Mouse (Mus musculus) embryo, embryonic 10 days (tissue): ENCODE measurements around the gene Golm1.

Experiments used
- DNase-seq: peaks from one replicate; pipeline ENCODE4 v3.0.0-alpha.2; 2015; ENCODE audit warnings: low spot score

Gene Golm1

GRCm38 (mm10) chr13:59647484-59647883 lies 28.1 kb downstream of the Golm1 start:
- DNase-seq: no peak

GRCm38 (mm10) chr13:59646674-59647244 lies 28.9 kb downstream of the Golm1 start:
- DNase-seq: peak; percentile 47

GRCm38 (mm10) chr13:59645491-59645890 lies 30.1 kb downstream of the Golm1 start:
- DNase-seq: no peak

GRCm38 (mm10) chr13:59642818-59643217 lies 32.8 kb downstream of the Golm1 start:
- DNase-seq: no peak

GRCm38 (mm10) chr13:59640178-59640440 lies 35.5 kb downstream of the Golm1 start:
- DNase-seq: no peak

- no peak for DNase-seq
Observed at GRCm38 (mm10) chr13:59639368-59640177, 36.0 kb downstream of the Golm1 start.

GRCm38 (mm10) chr13:59637800-59638199 lies 37.8 kb downstream of the Golm1 start:
- DNase-seq: no peak

GRCm38 (mm10) chr13:59634637-59635036 lies 41.0 kb downstream of the Golm1 start:
- DNase-seq: no peak

GRCm38 (mm10) chr13:59626739-59627138 lies 48.9 kb downstream of the Golm1 start:
- DNase-seq: no peak

GRCm38 (mm10) chr13:59624903-59625302 lies 50.7 kb downstream of the Golm1 start:
- no peak for DNase-seq

- no peak for DNase-seq
Observed at GRCm38 (mm10) chr13:59624389-59624788, 51.2 kb downstream of the Golm1 start.

GRCm38 (mm10) chr13:59621643-59622489 lies 53.7 kb downstream of the Golm1 start:
- DNase-seq: no peak

- no peak for DNase-seq
Observed at GRCm38 (mm10) chr13:59618463-59618862, 57.1 kb downstream of the Golm1 start.

- DNase-seq: no peak
Observed at GRCm38 (mm10) chr13:59615554-59615953, 60.1 kb downstream of the Golm1 start.

GRCm38 (mm10) chr13:59615152-59615551 lies 60.5 kb downstream of the Golm1 start:
- no peak for DNase-seq

- no peak for DNase-seq
Observed at GRCm38 (mm10) chr13:59613868-59614267, 61.7 kb downstream of the Golm1 start.

GRCm38 (mm10) chr13:59610437-59610836 lies 65.2 kb downstream of the Golm1 start:
- no peak for DNase-seq

GRCm38 (mm10) chr13:59609885-59610284 lies 65.7 kb downstream of the Golm1 start:
- no peak for DNase-seq

GRCm38 (mm10) chr13:59605221-59605922 lies 70.2 kb downstream of the Golm1 start:
- DNase-seq: no peak

GRCm38 (mm10) chr13:59604511-59604910 lies 71.1 kb downstream of the Golm1 start:
- peak; percentile 49 for DNase-seq

GRCm38 (mm10) chr13:59603096-59603495 lies 72.5 kb downstream of the Golm1 start:
- no peak for DNase-seq

- DNase-seq: no peak
Observed at GRCm38 (mm10) chr13:59592630-59593029, 83.0 kb downstream of the Golm1 start.
